ENCODE assay signal across 15 mouse cellular contexts in the genomic region with DNA sequence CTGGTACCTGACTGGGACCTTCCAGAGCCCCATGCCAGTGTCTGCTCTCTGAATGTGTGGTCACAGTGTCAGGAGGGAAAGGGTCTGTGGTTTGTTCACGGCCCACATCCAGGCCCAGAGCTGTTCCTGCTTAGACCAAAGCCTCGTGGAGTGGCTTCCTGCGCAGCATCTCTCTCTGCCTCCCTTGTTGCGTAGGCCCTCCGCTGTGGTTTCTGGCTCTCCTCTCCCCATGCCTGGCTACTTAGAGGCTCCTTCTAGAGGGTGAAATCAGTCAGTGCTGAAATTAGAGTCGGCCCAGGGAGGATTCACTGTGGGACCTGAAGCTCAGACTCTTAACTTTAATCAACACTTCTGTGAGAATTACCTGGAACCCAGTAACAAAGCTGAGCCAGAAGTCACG.
"Had no signal": no experiment of that assay in that cellular context is flagged by ENCODE, and none has a peak within 500 bp of the region (broad histone marks: within the 10 kb centered on the region; RNA-seq: fewer than 3 reads in every experiment).

No protein-coding gene starts in this region.

- H3K4me2 ChIP-seq: limb, embryonic 15.5 days; liver, embryonic 12.5 days; lung, embryonic 14.5 days; midbrain, embryonic 11.5 days; midbrain, embryonic 15.5 days had no signal

- ATAC-seq: liver, embryonic 12.5 days; midbrain, embryonic 15.5 days had no signal

- H3K36me3 ChIP-seq: liver, embryonic 12.5 days; midbrain, embryonic 15.5 days had no signal

- DNase-seq: kidney, adult 2 months; kidney, postnatal 36 days; lung, embryonic 14.5 days; lung, postnatal 10 days; lung, postnatal 4 days; right cerebral cortex, postnatal 4 days; spleen, adult 18-20 months; thymus, adult 18-20 months; thymus, postnatal 14 days had no signal

- H3K4me3 ChIP-seq: layer of hippocampus, adult 2 months; limb, embryonic 15.5 days; liver, embryonic 12.5 days; megakaryocyte, embryonic 14.5 days; midbrain, embryonic 15.5 days had no signal

- H3K27me3 ChIP-seq: limb, embryonic 15.5 days; midbrain, embryonic 15.5 days had no signal

- H3K27ac ChIP-seq: layer of hippocampus, adult 2 months; limb, embryonic 15.5 days; liver, embryonic 12.5 days; midbrain, embryonic 15.5 days had no signal

- H3K4me1 ChIP-seq: liver, embryonic 12.5 days; midbrain, embryonic 15.5 days had no signal

- H3K9me3 ChIP-seq: limb, embryonic 15.5 days; liver, embryonic 12.5 days; megakaryocyte, embryonic 14.5 days; midbrain, embryonic 15.5 days had no signal

- H3K9ac ChIP-seq: limb, embryonic 15.5 days; liver, embryonic 12.5 days; lung, embryonic 14.5 days; midbrain, embryonic 15.5 days had no signal
